Mouse (Mus musculus): ENCODE data around the gene Ppp2r2c.

DNA sequence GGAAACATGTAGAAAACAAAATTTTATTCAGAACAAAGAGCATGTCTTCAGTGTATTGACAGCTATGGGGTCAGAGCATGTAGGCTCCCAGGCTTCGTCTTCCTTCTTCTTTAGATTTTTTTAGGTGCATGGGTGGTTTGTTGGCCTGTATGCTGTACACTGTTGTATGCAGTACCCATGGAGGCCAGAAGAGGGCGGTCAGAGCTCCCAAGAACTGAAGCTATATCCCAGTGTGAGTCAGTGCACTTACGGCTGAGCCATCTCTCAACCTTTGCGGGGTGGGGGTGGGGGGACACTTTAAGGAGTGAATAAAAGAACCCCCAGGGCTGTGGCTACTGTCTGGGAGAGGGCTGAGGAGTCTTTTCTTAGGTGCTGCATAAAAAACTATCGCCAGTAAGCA is 90.5 kb downstream of the Ppp2r2c start:
- TF ChIP-seq POLR2A (IDR thresholded peaks at IDR 0.05; ENCODE audit: insufficient read depth, low read depth, low read length) (no peak), CTCF (IDR thresholded peaks at IDR 0.05) (peak; percentile 72), EP300 (IDR thresholded peaks at IDR 0.05; ENCODE audit: insufficient read depth, low read depth, low read length) (no peak)
